Mouse (Mus musculus) heart, embryonic 10.5 days (tissue): ENCODE measurements around the gene Etl4. TPM values are rescaled to one million over a fixed set of nuclear protein-coding genes. Genes with fewer than 3 reads are reported as not detected.
"Not testable (repeated sequence)": the region's sequence is repeated elsewhere in the genome, so short reads cannot be mapped to it uniquely, and the experiment has no call there.

Experiments
- DNase-seq: peaks from one replicate; pipeline ENCODE4 v3.0.0-alpha.2; 2017; ENCODE audit warnings: low spot score
- H3K27ac ChIP-seq: fragments of 300-500 bp; sonication (generic); 2 replicates; pipeline ENCODE4 v1.5.1; 2016; ENCODE audit warnings: mild to moderate bottlenecking
- H3K27me3 ChIP-seq: fragments of 300-500 bp; sonication (generic); 2 replicates; pipeline ENCODE4 v1.6.1; 2016; ENCODE audit warnings: mild to moderate bottlenecking; ENCODE audit not compliant: poor library complexity, insufficient read depth, severe bottlenecking
- H3K36me3 ChIP-seq: fragments of 300-500 bp; sonication (generic); 2 replicates; pipeline ENCODE4 v1.6.1; 2016; ENCODE audit warnings: mild to moderate bottlenecking, moderate library complexity
- H3K4me1 ChIP-seq: fragments of 300-500 bp; sonication (generic); 2 replicates; pipeline ENCODE4 v1.6.1; 2016; ENCODE audit warnings: mild to moderate bottlenecking
- H3K4me3 ChIP-seq: fragments of 300-500 bp; sonication (generic); 2 replicates; pipeline ENCODE4 v1.5.1; 2016; ENCODE audit warnings: mild to moderate bottlenecking, moderate library complexity
- H3K9me3 ChIP-seq: fragments of 300-500 bp; sonication (generic); 2 replicates; pipeline ENCODE4 v1.6.1; 2016; ENCODE audit warnings: mild to moderate bottlenecking, moderate library complexity
- WGBS: fragments of 180-500 bp; shearing (Covaris S2); methylation state at CpG from one replicate; pipeline ENCODE4 v1.1.7; 2016; 5-methylcytosine and 5-hydroxymethylcytosine counted together
- polyA plus RNA-seq: library from polyadenylated mRNA; unstranded; fragments of >200 nt; fragmentation: Nextera tagmentation; extraction: Ambion mirVana; gene quantifications from 2 replicates; pipeline ENCODE4 v1.2.1, GENCODE M21; 2016

The Etl4 gene
- polyA plus RNA-seq, 1 experiment from 2014 or later = 18.7 TPM

GRCm38 (mm10) chr2:20377026-20377425 lies 467.4 kb downstream of the Etl4 start:
- H3K27ac ChIP-seq = no peak overlapping the region
- no peak for DNase-seq
- 84% methylated on average over 2 of the region's 2 CpGs for WGBS
- no peak overlapping the region for H3K4me3 ChIP-seq
- no peaks in the 10 kb centered on the region for H3K27me3 ChIP-seq
- no peaks in the 10 kb centered on the region for H3K36me3 ChIP-seq
- no peaks in the 10 kb centered on the region for H3K9me3 ChIP-seq
- no peaks in the 10 kb centered on the region for H3K4me1 ChIP-seq

GRCm38 (mm10) chr2:20380874-20381273 lies 471.3 kb downstream of the Etl4 start:
- H3K27me3 ChIP-seq, DNase-seq, H3K4me1 ChIP-seq, H3K36me3 ChIP-seq, H3K4me3 ChIP-seq, H3K9me3 ChIP-seq, H3K27ac ChIP-seq: not testable (repeated sequence)
- 97% methylated on average over 7 of the region's 8 CpGs for WGBS

GRCm38 (mm10) chr2:20394083-20394482 lies 484.5 kb downstream of the Etl4 start:
- DNase-seq = no peak
- peaks cover 22% of the 10 kb centered on the region for H3K4me1 ChIP-seq
- H3K36me3 ChIP-seq = no peaks in the 10 kb centered on the region
- H3K9me3 ChIP-seq = no peaks in the 10 kb centered on the region
- peak overlapping the region; percentile 52 for H3K27ac ChIP-seq
- no peak overlapping the region for H3K4me3 ChIP-seq
- no peaks in the 10 kb centered on the region for H3K27me3 ChIP-seq

- no peak overlapping the region for H3K27ac ChIP-seq
- H3K36me3 ChIP-seq = no peaks in the 10 kb centered on the region
- no peak for DNase-seq
- peaks cover 22% of the 10 kb centered on the region for H3K4me1 ChIP-seq
- H3K4me3 ChIP-seq = no peak overlapping the region
- no peaks in the 10 kb centered on the region for H3K27me3 ChIP-seq
- no peaks in the 10 kb centered on the region for H3K9me3 ChIP-seq
- 88% methylated on average over 6 of the region's 6 CpGs for WGBS
These were observed 487.4 kb downstream of the Etl4 start for GRCm38 (mm10) chr2:20396978-20397377.

- no peak for DNase-seq
- no peaks in the 10 kb centered on the region for H3K27me3 ChIP-seq
- no peak overlapping the region for H3K27ac ChIP-seq
- H3K4me3 ChIP-seq = no peak overlapping the region
- 80% methylated on average over 3 of the region's 3 CpGs for WGBS
- H3K4me1 ChIP-seq = peaks cover 5% of the 10 kb centered on the region; the same call in 1 of the 2 replicates
- H3K9me3 ChIP-seq = no peaks in the 10 kb centered on the region
- H3K36me3 ChIP-seq = no peaks in the 10 kb centered on the region
These were observed 491.0 kb downstream of the Etl4 start for GRCm38 (mm10) chr2:20400556-20400955.

GRCm38 (mm10) chr2:20404395-20404794 lies 494.8 kb downstream of the Etl4 start:
- WGBS = 56% methylated on average over 1 of the region's 1 CpGs
- H3K27me3 ChIP-seq = no peaks in the 10 kb centered on the region
- H3K36me3 ChIP-seq = no peaks in the 10 kb centered on the region
- no peaks in the 10 kb centered on the region for H3K4me1 ChIP-seq
- no peak overlapping the region for H3K27ac ChIP-seq
- no peak overlapping the region for H3K4me3 ChIP-seq
- H3K9me3 ChIP-seq = no peaks in the 10 kb centered on the region
- no peak for DNase-seq

- 58% methylated on average over 5 of the region's 5 CpGs for WGBS
- no peaks in the 10 kb centered on the region for H3K36me3 ChIP-seq
- H3K27ac ChIP-seq = no peak overlapping the region
These were observed 497.5 kb downstream of the Etl4 start for GRCm38 (mm10) chr2:20407101-20407500.

GRCm38 (mm10) chr2:20414856-20415255 lies 505.3 kb downstream of the Etl4 start:
- Histone ChIP-seq H3K4me3 (no peak overlapping the region), H3K27me3 (no peaks in the 10 kb centered on the region), H3K4me1 (0 out of 2 replicates have a peak, but pooled peaks cover under 1% of the 10 kb centered on the region), H3K36me3 (no peaks in the 10 kb centered on the region), H3K27ac (no peak overlapping the region), H3K9me3 (no peaks in the 10 kb centered on the region)
- WGBS = 74% methylated on average over 4 of the region's 4 CpGs
- no peak for DNase-seq

More at GRCm38 (mm10) chr2:20407101-20407500, 497.5 kb downstream of the Etl4 start:
- no peak overlapping the region for H3K4me3 ChIP-seq
- no peaks in the 10 kb centered on the region for H3K4me1 ChIP-seq
- H3K27me3 ChIP-seq = no peaks in the 10 kb centered on the region
- DNase-seq = no peak
- no peaks in the 10 kb centered on the region for H3K9me3 ChIP-seq

- 39% methylated on average over 8 of the region's 8 CpGs for WGBS
- no peak overlapping the region for H3K27ac ChIP-seq
These were observed 507.5 kb downstream of the Etl4 start for GRCm38 (mm10) chr2:20416934-20417614.

GRCm38 (mm10) chr2:20417998-20418397 lies 508.4 kb downstream of the Etl4 start:
- Histone ChIP-seq H3K4me1 (0 out of 2 replicates have a peak, but pooled peaks cover 3% of the 10 kb centered on the region), H3K27ac (no peak overlapping the region), H3K27me3 (no peaks in the 10 kb centered on the region), H3K4me3 (no peak overlapping the region), H3K36me3 (no peaks in the 10 kb centered on the region), H3K9me3 (no peaks in the 10 kb centered on the region)
- WGBS = 84% methylated on average over 6 of the region's 6 CpGs
- DNase-seq = no peak

More at GRCm38 (mm10) chr2:20416934-20417614, 507.5 kb downstream of the Etl4 start:
- Histone ChIP-seq H3K9me3 (no peaks in the 10 kb centered on the region), H3K4me3 (no peak overlapping the region), H3K4me1 (0 out of 2 replicates have a peak, but pooled peaks cover 3% of the 10 kb centered on the region), H3K36me3 (no peaks in the 10 kb centered on the region), H3K27me3 (no peaks in the 10 kb centered on the region)
- DNase-seq = no peak

GRCm38 (mm10) chr2:20419975-20420374 lies 510.4 kb downstream of the Etl4 start:
- H3K4me3 ChIP-seq = no peak overlapping the region
- no peak overlapping the region for H3K27ac ChIP-seq
- no peaks in the 10 kb centered on the region for H3K9me3 ChIP-seq
- 49% methylated on average over 6 of the region's 6 CpGs for WGBS
- DNase-seq = no peak
- no peaks in the 10 kb centered on the region for H3K27me3 ChIP-seq
- H3K4me1 ChIP-seq = 0 out of 2 replicates have a peak, but pooled peaks cover 3% of the 10 kb centered on the region
- no peaks in the 10 kb centered on the region for H3K36me3 ChIP-seq

- Histone ChIP-seq H3K27ac (no peak overlapping the region), H3K4me3 (no peak overlapping the region), H3K27me3 (no peaks in the 10 kb centered on the region), H3K9me3 (no peaks in the 10 kb centered on the region), H3K4me1 (0 out of 2 replicates have a peak, but pooled peaks cover 3% of the 10 kb centered on the region), H3K36me3 (no peaks in the 10 kb centered on the region)
- WGBS = 81% methylated on average over 4 of the region's 4 CpGs
- no peak for DNase-seq
These were observed 512.7 kb downstream of the Etl4 start for GRCm38 (mm10) chr2:20422275-20422674.

- no peak for DNase-seq
- H3K27ac ChIP-seq = no peak overlapping the region
- H3K27me3 ChIP-seq = no peaks in the 10 kb centered on the region
- H3K36me3 ChIP-seq = no peaks in the 10 kb centered on the region
- H3K4me1 ChIP-seq = no peaks in the 10 kb centered on the region
- WGBS = 78% methylated on average over 2 of the region's 2 CpGs
- no peak overlapping the region for H3K4me3 ChIP-seq
- no peaks in the 10 kb centered on the region for H3K9me3 ChIP-seq
These were observed 524.1 kb downstream of the Etl4 start for GRCm38 (mm10) chr2:20433656-20434055.

GRCm38 (mm10) chr2:20435530-20435929 lies 526.0 kb downstream of the Etl4 start:
- Histone ChIP-seq H3K27me3 (no peaks in the 10 kb centered on the region), H3K9me3 (no peaks in the 10 kb centered on the region), H3K27ac (no peak overlapping the region), H3K4me3 (no peak overlapping the region), H3K36me3 (no peaks in the 10 kb centered on the region), H3K4me1 (no peaks in the 10 kb centered on the region)
- WGBS = 84% methylated on average over 4 of the region's 4 CpGs
- DNase-seq = no peak
